Mouse (Mus musculus) left cerebral cortex, postnatal 36 days (tissue): Measurements from ENCODE around the gene Tsc22d4. TPM values are rescaled to one million over a fixed set of nuclear protein-coding genes. Genes with fewer than 3 reads are reported as not detected.

ENCODE experiments used
- DNase-seq, 2 experiments: peaks; one replicate each; pipeline ENCODE4 v3.0.0; 2021 to 2022; ENCODE audit warnings: low spot score in 2 of 2, mixed read lengths in 1 of 2
- intact Hi-C: fragments of 180-260 bp; cut with DNase I; formaldehyde crosslinking; loops from one replicate; pipeline ENCODE4 v1.15.1; 2025
- total RNA-seq, 2 experiments: library from RNA; stranded (reverse); gene quantifications; 2 replicates each; pipeline ENCODE4 v1.2.3; 2021

The Tsc22d4 gene
- total RNA-seq, 2 experiments from 2014 or later = 166 to 203 TPM

DNA sequence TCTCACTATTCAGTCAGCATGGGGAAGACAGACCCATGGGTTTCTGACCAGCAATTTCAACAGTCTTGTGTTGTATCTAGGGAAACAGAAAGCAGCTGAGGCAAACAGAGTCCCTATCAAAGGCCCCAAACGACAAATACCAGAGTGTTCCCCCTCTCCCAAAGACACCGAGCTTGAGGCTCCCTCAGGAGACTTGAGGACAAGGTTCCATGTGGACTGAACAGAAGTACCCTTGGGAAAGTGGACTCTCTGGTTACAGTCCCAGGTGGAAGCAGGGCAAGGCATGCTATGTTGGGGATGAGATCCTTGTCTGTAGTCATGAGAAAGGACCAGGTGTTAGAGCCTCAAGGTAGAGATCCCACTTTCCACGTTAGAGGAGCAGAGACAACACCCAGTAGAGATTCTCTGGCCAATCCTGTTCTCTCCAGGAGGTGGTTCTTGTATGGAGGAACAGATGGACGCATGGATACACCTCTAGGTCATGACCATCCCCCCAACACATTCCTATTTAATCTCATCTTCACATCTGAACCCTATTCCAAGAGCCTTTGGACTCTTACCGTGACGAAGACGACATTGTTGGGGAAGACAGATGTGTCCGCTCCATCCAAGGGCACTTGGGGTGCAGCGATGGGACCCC is 38.5 kb downstream of the Tsc22d4 start:
- intact Hi-C loops = no loop called here
- DNase-seq = no peak

GRCm38 (mm10) chr5:137784546-137784945 is 39.0 kb downstream of the Tsc22d4 start:
- intact Hi-C loops = no loop called here
- DNase-seq = no peak

GRCm38 (mm10) chr5:137785164-137786031 is 39.9 kb downstream of the Tsc22d4 start:
- intact Hi-C loops = no loop called here
- peak; percentile 25 to 41 for DNase-seq

GRCm38 (mm10) chr5:137786109-137786942 is 40.8 kb downstream of the Tsc22d4 start:
- DNase-seq = peak; percentile 99
- intact Hi-C loops = no loop called here

DNA sequence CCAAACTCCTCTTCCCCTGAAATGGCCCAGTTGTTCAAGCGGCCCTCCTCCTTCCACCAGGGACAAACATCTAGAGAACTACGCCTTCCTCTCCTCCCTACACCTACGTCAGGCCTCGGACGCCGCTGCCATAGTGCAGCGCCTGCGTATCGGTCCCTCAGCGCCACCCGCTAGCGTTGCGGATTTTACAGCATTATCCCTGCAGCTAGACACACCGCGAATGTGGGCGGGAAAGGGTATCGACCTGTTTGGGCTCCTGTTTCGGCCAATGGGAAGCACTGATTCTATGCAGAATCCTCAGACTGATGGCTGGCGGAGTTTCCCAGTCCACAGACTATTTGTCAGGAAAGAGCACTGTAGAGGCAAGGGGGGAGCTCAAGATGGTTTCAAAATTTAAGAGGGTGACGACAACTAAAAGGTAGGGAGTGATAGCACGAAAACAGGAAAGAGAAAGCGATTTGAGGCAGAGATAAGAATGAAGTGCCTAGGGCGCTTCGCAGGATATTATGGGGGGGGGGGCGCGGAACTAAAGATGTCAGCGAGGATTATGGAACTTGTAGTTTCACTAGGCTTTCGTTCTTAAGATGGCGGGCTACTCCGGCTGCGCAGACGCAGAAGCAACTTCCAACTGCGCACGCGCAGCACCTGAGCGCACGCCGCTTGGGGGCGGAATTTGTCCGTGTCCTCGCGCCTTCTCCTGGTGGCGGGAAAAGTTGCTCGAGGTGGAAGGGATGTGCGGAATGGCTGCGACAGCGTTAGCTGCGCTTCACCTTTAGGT is 41.8 kb downstream of the Tsc22d4 start, which contains the start of the genes Mepce and Zcwpw1:
TSS of gene Mepce (minus strand) at position 505 of the 778 bp plus-strand sequence.
TSS of gene Zcwpw1 (plus strand) at position 648 of the 778 bp plus-strand sequence.
- peak; percentile 95 to 96 for DNase-seq
- intact Hi-C loops = loop anchor here (1.0 kb wide), 2 partner anchors 186 to 374 kb away; partner anchors contain the start of genes Cops6 and Mospd3

- intact Hi-C loops = loop anchor here (2.0 kb wide), 1 partner anchor 91 kb away; no protein-coding TSS in a partner anchor
- no peak for DNase-seq
Measured at GRCm38 (mm10) chr5:137788171-137788570, 42.6 kb downstream of the Tsc22d4 start.

- intact Hi-C loops = loop anchor here (2.0 kb wide), 1 partner anchor 90 kb away; no protein-coding TSS in a partner anchor
- DNase-seq = no peak
Measured at GRCm38 (mm10) chr5:137788946-137789531, 43.5 kb downstream of the Tsc22d4 start.

DNA sequence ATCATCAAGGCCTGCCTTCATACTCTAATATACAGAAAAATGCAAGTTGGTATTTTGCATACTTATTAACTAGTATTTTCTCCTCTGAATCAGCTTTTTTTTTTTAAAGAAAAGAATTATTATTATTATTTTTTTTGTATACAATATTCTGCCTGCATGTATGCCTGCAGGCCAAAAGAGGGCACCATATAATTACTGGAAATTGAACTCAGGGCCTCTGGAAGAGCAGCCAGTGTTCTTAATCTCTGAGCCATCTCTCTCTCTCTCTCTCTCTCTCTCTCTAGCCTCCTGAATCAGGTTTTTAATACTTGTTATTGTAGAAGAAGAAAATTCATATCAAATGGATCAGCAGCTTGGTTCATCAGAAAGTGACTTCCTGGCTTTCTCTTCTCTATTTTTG is 46.0 kb downstream of the Tsc22d4 start:
- intact Hi-C loops = loop anchor here (10.0 kb wide), 1 partner anchor 323 kb away; the partner anchor contains the start of gene Zscan21
- DNase-seq = no peak

DNA sequence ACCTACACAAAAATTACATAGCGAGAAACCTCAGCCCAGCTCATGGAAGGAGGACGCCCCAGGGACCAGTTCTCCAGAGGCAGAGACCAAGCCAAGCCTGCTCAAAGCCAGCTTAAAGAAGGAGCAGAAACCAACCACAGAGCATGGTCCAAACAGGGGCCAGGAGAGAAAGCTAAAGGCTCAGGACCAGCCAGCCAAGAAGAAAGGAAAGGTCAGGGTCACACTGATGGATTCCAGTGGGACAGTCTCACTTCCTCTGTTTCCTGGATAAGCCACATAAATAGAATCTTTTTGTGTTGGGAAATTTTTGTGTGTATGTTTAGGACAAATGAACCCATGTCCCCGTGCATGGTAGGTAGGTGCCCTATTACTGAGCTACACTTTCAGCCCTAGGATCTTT is 51.1 kb downstream of the Tsc22d4 start:
- no peak for DNase-seq
- intact Hi-C loops = loop anchor here (10.0 kb wide), 1 partner anchor 318 kb away; the partner anchor contains the start of gene Zscan21

- intact Hi-C loops = no loop called here
Measured at GRCm38 (mm10) chr5:137800917-137801316, 55.4 kb downstream of the Tsc22d4 start.

GRCm38 (mm10) chr5:137806158-137806557 is 60.6 kb downstream of the Tsc22d4 start:
- DNase-seq = no peak
- intact Hi-C loops = no loop called here

More at GRCm38 (mm10) chr5:137800917-137801316, 55.4 kb downstream of the Tsc22d4 start:
- DNase-seq = no peak

- intact Hi-C loops = no loop called here
Measured at GRCm38 (mm10) chr5:137808316-137808715, 62.8 kb downstream of the Tsc22d4 start.

GRCm38 (mm10) chr5:137817466-137818222 is 72.1 kb downstream of the Tsc22d4 start:
- DNase-seq = no peak
- intact Hi-C loops = no loop called here

More at GRCm38 (mm10) chr5:137808316-137808715, 62.8 kb downstream of the Tsc22d4 start:
- no peak for DNase-seq

Other genes starting within 250 kb of the Tsc22d4 start
- 10 to 100 TPM; 33.6 to 36.1 TPM for gene Pop7, start 243.2 kb upstream of the Tsc22d4 start, total RNA-seq
- gene Gigyf1, start 227.2 kb upstream of the Tsc22d4 start, total RNA-seq = 10 to 100 TPM; 43.8 to 63.2 TPM
- not detected for gene Epo, start 212.5 kb upstream of the Tsc22d4 start, total RNA-seq
- 100 to 1,000 TPM; 582 to 667 TPM for gene Gnb2, start 212.2 kb upstream of the Tsc22d4 start, total RNA-seq
- 100 to 1,000 TPM; 109 to 115 TPM for gene Actl6b, start 192.2 kb upstream of the Tsc22d4 start, total RNA-seq
- gene Tfr2, start 175.9 kb upstream of the Tsc22d4 start, total RNA-seq = 10 to 100 TPM; 10.4 to 10.9 TPM
- 10 to 100 TPM; 19.4 to 26.4 TPM for gene Mospd3, start 144.7 kb upstream of the Tsc22d4 start, total RNA-seq
- 10 to 100 TPM in 1 of 2 experiments, 1 to 10 TPM in 1; 8.6 to 14.9 TPM for gene Pcolce, start 131.9 kb upstream of the Tsc22d4 start, total RNA-seq
- under 1 TPM; 0.20 to 0.25 TPM for gene Fbxo24, start 116.7 kb upstream of the Tsc22d4 start, total RNA-seq
- 10 to 100 TPM; 11.3 to 19.4 TPM for gene Lrch4, start 116.6 kb upstream of the Tsc22d4 start, total RNA-seq
- gene Gm20605, start 116.6 kb upstream of the Tsc22d4 start, total RNA-seq = 10 to 100 TPM in 1 of 2 experiments, 1 to 10 TPM in 1; 5.5 to 11.7 TPM
- gene Sap25, start 104.4 kb upstream of the Tsc22d4 start, total RNA-seq = 1 to 10 TPM; 4.2 to 7.7 TPM
- gene Irs3, start 100.0 kb upstream of the Tsc22d4 start, total RNA-seq = under 1 TPM in 1 of 2 experiments, not detected in 1; 0.23 TPM
- gene Agfg2, start 61.0 kb upstream of the Tsc22d4 start, total RNA-seq = 10 to 100 TPM; 41.7 to 42.0 TPM
- 10 to 100 TPM; 70.1 to 79.5 TPM for gene Nyap1, start 4.1 kb upstream of the Tsc22d4 start, total RNA-seq
- 10 to 100 TPM; 23.5 to 28.6 TPM for gene Ppp1r35, start 33.1 kb downstream of the Tsc22d4 start, total RNA-seq
- 10 to 100 TPM; 33.5 to 42.8 TPM for gene Mepce, start 41.9 kb downstream of the Tsc22d4 start, total RNA-seq
- gene Zcwpw1, start 42.1 kb downstream of the Tsc22d4 start, total RNA-seq = 1 to 10 TPM; 4.6 to 7.2 TPM
- under 1 TPM in 1 of 2 experiments, not detected in 1; 0.20 TPM for gene Pilra, start 90.6 kb downstream of the Tsc22d4 start, total RNA-seq
- not detected for gene Pilrb1, start 112.4 kb downstream of the Tsc22d4 start, total RNA-seq
- gene Pilrb2, start 126.1 kb downstream of the Tsc22d4 start, total RNA-seq = not detected
- under 1 TPM; 0.25 TPM for gene Cyp3a13, start 175.9 kb downstream of the Tsc22d4 start, total RNA-seq
- 10 to 100 TPM; 21.0 to 23.4 TPM for gene Gjc3, start 217.4 kb downstream of the Tsc22d4 start, total RNA-seq
- not detected for gene Azgp1, start 235.8 kb downstream of the Tsc22d4 start, total RNA-seq